Mouse (Mus musculus) hematopoietic stem cell, adult 5-6 weeks (primary cell): Measurements from ENCODE around the gene Mns1. TPM values are rescaled to one million over a fixed set of nuclear protein-coding genes. Genes with fewer than 3 reads are reported as not detected.
"Not testable (repeated sequence)": the region's sequence is repeated elsewhere in the genome, so short reads cannot be mapped to it uniquely, and the experiment has no call there.

Experiments
- ATAC-seq, 2 experiments: fragments of 125-278 bp in 1 of 2; replicated peaks in 1 of 2; 2 replicates each; pipeline ENCODE4 v1.8.0; 2016 to 2017; ENCODE audit warnings: inconsistent platforms in 2 of 2, mild to moderate bottlenecking in 2 of 2, moderate number of reproducible peaks in 2 of 2, low read depth in 1 of 2, moderate TSS enrichment in 1 of 2; ENCODE audit not compliant: low FRiP score in 2 of 2, poor library complexity in 2 of 2, severe bottlenecking in 2 of 2, insufficient read depth in 1 of 2, low TSS enrichment in 1 of 2
- total RNA-seq: library from RNA; stranded (forward); fragments of 172-1452, 232-1000 nt; gene quantifications from 2 replicates; pipeline ENCODE4 v1.2.3, GENCODE M21; 2017

Mns1 gene
- 65.7 and 134 TPM in 2 replicates for total RNA-seq

DNA sequence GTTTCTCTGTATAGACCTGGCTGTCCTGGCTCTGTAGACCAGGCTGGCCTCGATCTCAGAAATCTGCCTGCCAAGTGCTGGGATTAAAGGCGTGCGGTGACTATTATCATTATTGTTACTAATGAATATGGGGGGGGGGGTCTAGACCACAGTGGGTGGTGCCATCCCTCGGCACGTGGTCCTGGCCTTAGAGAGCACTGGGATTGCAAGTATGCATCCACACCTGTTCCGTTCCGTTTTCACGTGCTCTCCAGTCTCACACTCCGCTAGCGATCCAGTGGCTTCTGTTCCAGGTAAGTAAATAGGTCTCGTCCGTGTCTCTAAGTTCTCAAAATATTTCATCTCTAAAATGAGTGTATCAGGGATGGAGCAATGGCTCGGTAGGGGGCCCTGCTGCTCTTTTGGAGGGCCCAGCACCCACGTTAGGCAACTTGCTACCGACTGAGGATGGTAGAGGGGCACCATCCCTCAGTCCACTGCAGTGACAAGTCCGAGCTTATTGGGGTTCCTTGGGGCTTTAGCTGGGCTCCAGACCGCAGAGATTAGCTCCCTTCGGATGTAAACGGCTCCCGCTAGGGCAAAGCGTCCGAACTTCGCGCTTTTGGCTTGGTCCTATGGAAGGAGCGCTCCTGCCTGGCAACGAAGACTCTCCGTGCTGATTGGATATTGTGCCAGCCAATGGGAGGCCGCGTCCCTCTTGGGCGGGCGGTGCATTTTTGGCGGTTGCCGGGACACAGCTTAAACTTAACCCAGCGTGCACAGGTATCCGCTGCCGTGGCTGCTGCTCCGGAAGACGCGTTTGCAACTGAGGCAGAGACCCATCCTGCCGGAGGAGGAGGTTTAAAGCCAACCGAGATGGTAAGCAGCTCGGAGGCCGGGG lies at the start of gene Mns1:
Gene Mns1, plus strand, starts transcription at position 190 of the 880 bp plus-strand sequence.
- ATAC-seq, result peak; percentile 99

GRCm38 (mm10) chr9:72388934-72389333 lies 48.9 kb upstream of the Mns1 start:
- ATAC-seq, result no peak

DNA sequence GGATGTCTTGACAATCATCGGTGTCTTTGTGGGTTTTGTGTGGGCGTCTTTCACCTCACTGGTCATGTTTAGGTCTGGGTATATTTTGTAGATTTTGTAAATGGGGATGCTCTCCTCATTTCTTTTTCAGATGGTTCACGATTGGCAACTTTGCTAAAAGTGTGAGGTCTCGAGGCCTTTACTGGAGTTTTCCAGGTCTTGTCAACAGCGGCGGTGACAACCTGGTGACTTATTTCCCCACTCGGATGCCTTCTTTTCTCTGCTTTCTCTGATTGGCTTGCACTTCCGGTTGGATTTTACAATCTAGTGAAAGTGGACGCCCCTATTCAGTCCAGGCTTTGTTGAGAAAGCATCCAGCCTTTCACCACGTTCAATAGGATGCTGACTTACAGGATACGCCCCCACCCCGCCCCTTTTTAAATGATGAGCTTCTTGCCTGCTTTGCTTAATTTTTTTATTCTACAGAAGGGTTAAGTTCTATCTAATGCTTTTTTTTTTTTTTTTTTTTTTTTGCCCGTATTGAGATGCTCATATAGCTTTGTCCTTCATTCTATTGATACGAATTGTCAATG lies 48.3 kb upstream of the Mns1 start:
- no peak for ATAC-seq

- ATAC-seq, result no peak
These were observed 47.3 kb upstream of the Mns1 start for GRCm38 (mm10) chr9:72390321-72391077.

GRCm38 (mm10) chr9:72392686-72393085 lies 45.1 kb upstream of the Mns1 start:
- no peak for ATAC-seq

- ATAC-seq, result no peak
These were observed 44.6 kb upstream of the Mns1 start for GRCm38 (mm10) chr9:72393238-72393637.

GRCm38 (mm10) chr9:72393869-72394341 lies 43.9 kb upstream of the Mns1 start:
- ATAC-seq, result no peak

DNA sequence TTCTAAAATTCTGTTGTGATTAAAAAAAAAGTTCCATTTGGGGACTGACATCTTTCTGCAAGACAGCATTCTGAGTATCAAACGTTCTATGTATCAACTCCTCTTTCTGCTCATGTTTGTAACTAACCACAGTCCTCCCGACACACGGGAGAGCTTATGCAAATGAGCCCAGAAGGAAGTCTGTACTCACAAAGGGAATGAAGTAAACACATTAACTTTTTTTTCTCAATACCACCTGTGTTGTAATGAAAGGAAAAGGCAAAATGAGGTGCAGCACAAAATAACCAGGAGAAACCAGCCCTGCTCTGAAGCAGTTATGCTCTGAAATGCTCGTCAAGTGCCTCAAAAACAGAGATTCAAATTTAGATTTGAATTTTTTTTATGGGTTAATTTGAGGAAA lies 37.7 kb upstream of the Mns1 start:
- ATAC-seq, result no peak; a peak in 1 of 4 replicates

DNA sequence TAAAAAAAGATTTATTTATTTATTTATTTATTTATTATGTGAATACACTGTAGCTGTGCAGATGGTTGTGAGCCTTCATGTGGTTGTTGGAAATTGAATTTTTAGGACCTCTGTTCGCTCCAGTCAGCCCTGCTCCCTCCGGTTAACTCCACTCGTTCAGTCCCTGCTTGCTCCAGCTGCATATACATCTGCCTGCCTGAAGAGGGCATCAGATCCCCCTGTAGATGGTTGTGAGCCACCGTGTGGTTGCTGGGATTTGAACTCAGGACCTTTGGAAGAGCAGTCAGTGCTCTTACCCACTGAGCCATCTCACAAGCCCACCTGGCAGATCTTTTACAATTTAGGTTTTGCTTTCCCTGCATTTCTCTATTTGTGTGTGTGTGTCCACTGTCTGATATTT lies 36.0 kb upstream of the Mns1 start:
- not testable (repeated sequence) for ATAC-seq

DNA sequence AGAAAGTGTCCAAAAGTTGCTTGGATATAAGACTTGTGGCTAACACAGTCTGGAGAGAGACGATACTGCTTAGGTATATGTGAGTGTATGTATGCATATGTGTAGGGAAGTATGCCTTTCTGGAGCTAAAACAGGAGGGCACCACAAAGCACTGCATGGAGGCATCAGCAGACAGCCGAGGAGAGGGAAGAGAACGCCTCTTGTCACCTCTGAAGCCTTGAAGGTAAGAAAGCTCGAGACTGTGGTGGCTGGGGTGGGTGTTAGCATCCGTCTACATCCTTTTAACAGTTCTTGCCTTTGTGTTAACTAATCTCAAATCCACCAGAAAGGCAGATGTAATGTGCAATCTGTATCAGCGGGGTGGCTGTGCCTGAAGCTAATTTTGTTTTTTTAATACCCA lies 34.4 kb upstream of the Mns1 start:
- no peak for ATAC-seq

DNA sequence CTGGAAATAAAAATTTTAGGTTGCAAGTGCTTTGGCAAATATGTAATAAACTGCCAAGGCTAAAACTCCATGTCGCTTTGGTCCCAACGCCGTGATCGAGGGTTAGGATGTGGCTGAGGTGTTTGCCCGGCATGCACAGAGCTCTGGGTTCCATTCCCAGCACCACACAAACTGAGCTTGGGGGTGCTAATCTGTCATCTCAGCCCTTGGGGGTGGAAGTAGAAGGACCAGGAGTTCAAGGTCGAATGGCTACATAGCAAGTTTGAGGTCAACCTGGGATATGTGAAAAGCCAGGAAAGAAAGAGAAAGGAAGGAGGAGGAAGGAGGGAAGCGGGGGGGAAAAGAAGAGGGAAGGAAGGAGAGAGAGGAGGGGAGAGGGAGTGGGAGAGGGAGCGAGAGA lies 33.4 kb upstream of the Mns1 start:
- no peak for ATAC-seq

DNA sequence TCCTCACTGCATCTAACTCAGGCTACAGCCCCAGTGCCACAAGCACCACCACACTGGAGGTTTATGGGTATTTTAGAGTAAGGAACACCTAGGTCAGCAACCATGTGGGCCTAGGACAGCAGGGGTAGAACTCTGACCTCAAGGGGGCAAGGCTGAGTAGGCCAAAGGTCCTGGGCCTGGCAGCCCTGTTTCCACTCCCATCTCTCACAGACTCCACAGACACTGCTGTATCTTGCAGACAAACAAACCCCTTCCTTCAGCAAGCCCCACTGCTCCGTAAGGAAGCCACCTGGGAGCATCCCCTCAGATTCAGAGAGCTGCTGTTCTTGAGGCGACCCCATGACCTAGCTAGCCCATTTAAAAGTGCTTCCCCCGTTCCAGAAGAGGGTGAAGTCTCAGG lies 32.9 kb upstream of the Mns1 start:
- no peak for ATAC-seq

DNA sequence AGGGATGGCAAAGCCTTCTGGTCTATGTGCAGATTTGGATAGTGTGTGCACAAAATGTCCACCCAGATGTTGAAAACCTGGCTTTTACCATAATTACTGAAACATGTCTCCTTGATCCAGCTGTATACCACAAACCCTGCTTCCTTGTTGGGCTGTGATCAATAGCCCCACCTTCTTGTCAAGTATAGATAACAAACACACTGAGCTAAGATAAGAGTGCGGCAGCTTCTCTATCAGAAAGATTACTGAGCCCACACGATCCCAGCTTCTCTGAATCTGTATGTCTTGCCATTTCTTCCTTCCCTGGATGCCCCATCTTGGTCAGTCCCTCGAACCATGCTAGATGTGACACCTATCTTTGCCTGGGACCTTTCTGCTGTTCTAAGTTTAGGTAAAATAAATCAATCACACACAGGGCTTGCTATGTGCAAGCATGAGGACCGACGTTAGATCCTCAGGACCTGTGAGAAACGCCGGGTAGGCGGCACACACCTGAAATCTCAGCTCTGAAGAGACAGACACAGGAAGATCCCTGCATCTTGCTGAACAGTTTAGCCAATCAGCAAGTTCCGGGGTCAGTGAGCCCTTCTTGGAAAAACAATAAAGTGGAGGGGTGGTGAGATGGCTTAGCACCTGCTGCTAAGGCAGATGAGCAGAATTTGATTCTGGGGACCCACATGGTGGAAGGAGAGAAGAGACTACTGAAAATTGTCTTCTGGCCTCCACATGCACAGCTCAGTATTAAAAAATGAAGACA lies 31.8 kb upstream of the Mns1 start:
- ATAC-seq, result no peak

DNA sequence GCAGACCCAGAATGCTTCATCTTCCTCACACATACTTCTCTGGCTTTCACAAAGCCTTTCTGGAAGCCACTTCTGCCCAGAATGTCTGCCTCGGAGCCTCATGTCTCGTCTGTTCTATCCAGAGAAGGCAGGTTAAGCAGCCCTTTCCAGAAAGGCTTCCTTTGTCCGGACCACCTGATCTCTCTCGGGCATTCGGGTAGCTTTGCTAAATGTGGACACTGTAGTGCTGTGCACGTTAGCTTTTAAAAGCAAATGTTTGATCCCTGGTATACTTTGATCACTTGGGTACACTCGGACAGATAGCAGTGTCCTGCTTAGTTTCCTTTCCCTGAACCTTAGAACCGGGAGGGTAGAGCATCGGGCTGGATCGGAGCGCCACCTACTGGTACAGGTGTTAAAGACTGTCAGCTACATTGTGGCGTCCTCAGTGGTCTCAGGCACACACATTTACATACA lies 29.7 kb upstream of the Mns1 start:
- peak; percentile 77 to 80 for ATAC-seq

- peak in 1 of 2 experiments; percentile 37; a peak in 1 of 4 replicates for ATAC-seq
These were observed 28.2 kb upstream of the Mns1 start for GRCm38 (mm10) chr9:72409381-72410225.

- no peak for ATAC-seq
These were observed 26.1 kb upstream of the Mns1 start for GRCm38 (mm10) chr9:72411746-72412145.
